Mouse (Mus musculus) G1E (cell line): Measurements from ENCODE around the gene LTO1. TPM values are rescaled to one million over a fixed set of nuclear protein-coding genes. Genes with fewer than 3 reads are reported as not detected.
"Not testable (repeated sequence)": the region's sequence is repeated elsewhere in the genome, so short reads cannot be mapped to it uniquely, and the experiment has no call there.

Experiments
- ATAC-seq: 2 replicates; pipeline ENCODE4 v1.8.0; 2016; ENCODE audit warnings: mild to moderate bottlenecking; ENCODE audit not compliant: insufficient number of reproducible peaks, poor library complexity, low FRiP score, severe bottlenecking; ENCODE audit errors: extremely low read depth
- DNase-seq: peaks from one replicate; pipeline ENCODE4 v3.0.0; 2012; ENCODE audit warnings: low spot score
- H3K27me3 ChIP-seq: 2 replicates; pipeline ENCODE4 v1.6.1; 2012; ENCODE audit warnings: mild to moderate bottlenecking, low read length, inconsistent platforms; ENCODE audit not compliant: insufficient read depth
- H3K36me3 ChIP-seq: replicated peaks from 2 replicates; pipeline ENCODE3; 2012; ENCODE audit warnings: mild to moderate bottlenecking, inconsistent platforms
- H3K4me1 ChIP-seq: 2 replicates; pipeline ENCODE4 v1.6.1; 2012; ENCODE audit warnings: low read depth, low read length, inconsistent platforms, mixed read lengths; ENCODE audit not compliant: insufficient read depth
- H3K4me3 ChIP-seq: 2 replicates; pipeline ENCODE4 v1.5.1; 2012; ENCODE audit warnings: low read depth, mild to moderate bottlenecking, inconsistent platforms, low read length, moderate library complexity, mixed read lengths
- H3K9me3 ChIP-seq: replicated peaks from 2 replicates; pipeline ENCODE4 v1.6.1; 2012; ENCODE audit warnings: inconsistent platforms
- CTCF ChIP-seq: IDR thresholded peaks from 2 replicates; pipeline ENCODE4 v1.5.1; 2012; ENCODE audit warnings: low read depth, low read length, inconsistent platforms, mixed read lengths
- GATA1 ChIP-seq: IDR thresholded peaks from 2 replicates; pipeline ENCODE4 v1.6.1; 2012; ENCODE audit warnings: borderline replicate concordance, low read length, inconsistent platforms, mixed read lengths
- GATA2 ChIP-seq: IDR thresholded peaks from 2 replicates; pipeline ENCODE4 v1.6.1; 2012; ENCODE audit warnings: low read depth, low read length, inconsistent platforms, borderline replicate concordance
- POLR2AphosphoS5 ChIP-seq: IDR thresholded peaks from 2 replicates; pipeline ENCODE4 v1.6.1; 2012; ENCODE audit warnings: low read depth, low read length, inconsistent platforms; ENCODE audit not compliant: insufficient replicate concordance
- TAL1 ChIP-seq: conservative IDR thresholded peaks from 2 replicates; pipeline ENCODE4 v1.6.1; 2012; ENCODE audit warnings: low read depth, low read length, inconsistent platforms, mixed read lengths
- polyA plus RNA-seq: library from polyadenylated mRNA; stranded (reverse); fragments of >175 nt; gene quantifications from 2 replicates; pipeline ENCODE4 v1.2.3, GENCODE M21; 2012
- total RNA-seq, 2 experiments: library from RNA; stranded (forward) in 1 of 2; stranded (reverse) in 1 of 2; fragments of 200-1000 nt in 1 of 2; fragments of >200 nt in 1 of 2; fragmentation: Nextera tagmentation in 1 of 2; gene quantifications; 2 replicates each; pipeline ENCODE4 v1.2.3; 2014 to 2017

LTO1 gene
- total and polyA plus RNA-seq, 3 experiments: 13.7 to 34.0 (median 27.9) TPM

DNA sequence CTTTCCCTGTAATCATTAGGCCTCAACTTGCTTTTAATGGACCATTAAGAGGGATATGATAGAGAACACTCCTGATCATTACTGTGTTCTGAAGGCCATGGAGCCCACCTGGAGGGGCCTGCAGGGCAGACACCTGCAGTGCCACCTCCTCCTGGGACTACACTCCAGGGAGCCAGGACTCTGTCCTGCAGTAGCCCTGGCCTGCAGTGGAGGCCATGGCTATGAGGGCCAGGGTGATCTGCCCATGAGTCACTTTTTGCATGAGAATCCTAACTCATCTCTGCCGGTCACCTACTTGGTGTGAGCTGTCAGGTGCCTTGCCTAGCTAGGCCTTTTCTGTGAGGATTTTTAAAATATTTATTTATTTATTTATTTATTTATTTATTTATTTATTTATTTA is 36.5 kb upstream of the LTO1 start:
- peaks cover 2% of the 10 kb centered on the region for H3K36me3 ChIP-seq
- peaks cover 13% of the 10 kb centered on the region for H3K4me1 ChIP-seq
- no peak for TF ChIP-seq TAL1
- TF ChIP-seq GATA2: no peak
- TF ChIP-seq POLR2AphosphoS5: no peak
- TF ChIP-seq GATA1: no peak
- no peak for TF ChIP-seq CTCF
- H3K9me3 ChIP-seq: no peaks in the 10 kb centered on the region
- DNase-seq (no peak), ATAC-seq (no peak)
- no peak overlapping the region for H3K4me3 ChIP-seq
- peaks cover 44% of the 10 kb centered on the region for H3K27me3 ChIP-seq

DNA sequence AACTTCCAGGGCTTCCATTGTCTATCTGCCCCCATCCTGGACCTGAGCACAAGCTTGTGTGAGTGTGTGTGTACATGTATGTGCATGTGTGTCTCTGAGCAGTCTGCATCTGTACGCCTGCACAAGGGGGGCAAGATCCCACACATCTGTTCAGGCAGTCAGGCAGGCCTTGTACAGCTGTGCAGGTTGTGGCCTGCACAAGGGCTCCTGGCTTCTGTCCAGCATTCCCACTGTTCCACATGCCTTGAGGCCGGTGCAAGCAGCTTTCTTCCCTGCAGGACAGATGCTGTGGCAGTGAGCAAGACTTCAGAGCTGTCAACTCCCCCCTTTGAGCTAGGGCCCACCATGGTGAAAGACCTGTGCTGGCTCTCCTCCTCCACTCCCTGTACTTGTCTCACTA is 31.8 kb upstream of the LTO1 start:
- Histone ChIP-seq H3K4me1 (peaks cover 25% of the 10 kb centered on the region), H3K4me3 (no peak overlapping the region), H3K27me3 (peaks cover 9% of the 10 kb centered on the region; the same call in 1 of the 2 replicates), H3K9me3 (no peaks in the 10 kb centered on the region), H3K36me3 (peaks cover 19% of the 10 kb centered on the region)
- TF ChIP-seq CTCF (no peak), GATA1 (no peak), TAL1 (no peak), POLR2AphosphoS5 (no peak), GATA2 (no peak)
- ATAC-seq (no peak), DNase-seq (no peak)

DNA sequence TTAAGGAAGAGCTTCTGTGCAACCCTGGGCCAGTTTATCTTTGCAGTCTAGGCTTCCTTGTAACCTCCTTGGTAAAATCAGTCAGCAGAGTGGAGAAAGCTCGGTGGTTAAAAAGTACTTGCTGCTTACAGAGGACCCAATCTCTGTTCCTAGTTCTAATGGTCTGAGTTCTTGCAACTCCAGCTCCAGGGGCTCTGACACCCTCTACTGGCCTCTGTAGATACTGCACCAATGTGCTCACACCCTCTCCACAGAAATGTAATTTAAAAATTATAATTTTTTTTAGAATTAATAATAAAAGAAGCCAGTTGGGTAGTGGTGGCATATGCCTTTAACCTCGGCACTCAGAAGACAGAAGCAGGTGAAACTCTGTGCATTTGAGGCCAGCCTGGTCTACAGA is 27.2 kb upstream of the LTO1 start:
- H3K27me3 ChIP-seq: no peaks in the 10 kb centered on the region
- no peaks in the 10 kb centered on the region; the same call in 1 of the 2 replicates for H3K9me3 ChIP-seq
- ATAC-seq (no peak), DNase-seq (no peak)
- H3K4me3 ChIP-seq: no peak overlapping the region
- peaks cover 59% of the 10 kb centered on the region for H3K36me3 ChIP-seq
- H3K4me1 ChIP-seq: peaks cover 51% of the 10 kb centered on the region
- TF ChIP-seq GATA1 (no peak), POLR2AphosphoS5 (no peak), CTCF (0 out of 2 replicates have a peak, but pooled peaks have one; percentile 41), TAL1 (no peak), GATA2 (no peak)

DNA sequence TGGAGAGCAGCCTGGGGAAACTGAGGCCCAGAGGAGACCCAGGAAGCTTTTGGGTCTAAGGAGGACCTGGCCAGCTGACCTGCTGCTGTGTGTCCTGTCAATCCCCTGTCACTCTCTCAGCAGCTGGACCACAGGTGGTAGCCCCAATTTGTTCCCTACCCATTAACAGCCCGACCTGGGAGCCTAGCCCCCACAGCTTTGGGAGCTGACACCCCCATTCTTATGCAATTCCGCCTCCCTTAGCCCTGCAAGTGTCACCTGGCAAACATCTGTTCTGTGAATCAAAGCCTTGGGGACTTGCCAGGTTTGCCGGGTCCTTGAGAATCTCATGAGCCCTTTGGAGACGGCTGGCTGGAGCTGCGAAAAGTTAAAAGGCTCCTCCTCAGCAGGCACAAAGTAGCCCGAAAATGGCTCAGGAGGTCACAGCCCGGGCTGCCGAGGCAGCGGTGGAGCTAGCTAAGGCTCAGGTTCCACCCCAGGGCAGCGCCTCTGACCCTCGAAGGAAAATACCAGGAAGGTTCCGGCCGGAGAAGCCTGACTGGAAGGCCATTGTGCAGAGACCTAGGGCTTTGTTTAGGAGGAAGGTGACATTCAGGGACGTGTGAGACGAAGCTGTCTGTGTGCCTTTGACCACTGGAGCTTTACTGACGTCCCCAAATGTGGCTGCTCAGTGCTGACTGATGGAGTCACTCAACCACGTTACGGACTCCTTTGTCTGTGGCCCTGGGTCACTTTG is 26.2 kb upstream of the LTO1 start:
- no peak overlapping the region for H3K4me3 ChIP-seq
- no peak for TF ChIP-seq CTCF
- TF ChIP-seq GATA2: no peak
- TF ChIP-seq TAL1: no peak
- no peak for TF ChIP-seq GATA1
- no peak for TF ChIP-seq POLR2AphosphoS5
- no peaks in the 10 kb centered on the region for H3K27me3 ChIP-seq
- H3K4me1 ChIP-seq: peaks cover 56% of the 10 kb centered on the region
- ATAC-seq (no peak), DNase-seq (no peak)
- H3K9me3 ChIP-seq: no peaks in the 10 kb centered on the region; the same call in 1 of the 2 replicates
- H3K36me3 ChIP-seq: peaks cover 64% of the 10 kb centered on the region

DNA sequence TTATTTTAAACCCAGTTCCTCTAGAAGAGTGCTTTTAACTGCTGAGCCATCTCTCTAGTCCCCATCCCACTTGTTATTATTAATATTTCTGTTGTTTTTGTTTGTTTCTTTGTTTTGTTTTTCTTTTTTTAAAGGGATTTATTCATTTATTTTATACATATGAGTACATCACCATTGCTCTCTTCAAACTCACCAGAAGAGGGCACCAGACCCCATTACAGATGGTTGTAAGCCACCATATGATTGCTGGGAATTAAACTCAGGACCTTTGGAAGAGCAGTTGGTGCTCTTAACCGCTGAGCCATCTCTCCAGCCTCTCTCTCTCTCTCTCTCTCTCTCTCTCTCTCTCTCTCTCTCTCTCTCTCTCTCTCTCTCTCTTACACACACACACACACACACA is 24.2 kb upstream of the LTO1 start:
- Histone ChIP-seq H3K4me1 (peaks cover 48% of the 10 kb centered on the region), H3K36me3 (peaks cover 61% of the 10 kb centered on the region)
- not testable (repeated sequence) for H3K27me3 ChIP-seq, ATAC-seq, DNase-seq, H3K4me3 ChIP-seq, H3K9me3 ChIP-seq

DNA sequence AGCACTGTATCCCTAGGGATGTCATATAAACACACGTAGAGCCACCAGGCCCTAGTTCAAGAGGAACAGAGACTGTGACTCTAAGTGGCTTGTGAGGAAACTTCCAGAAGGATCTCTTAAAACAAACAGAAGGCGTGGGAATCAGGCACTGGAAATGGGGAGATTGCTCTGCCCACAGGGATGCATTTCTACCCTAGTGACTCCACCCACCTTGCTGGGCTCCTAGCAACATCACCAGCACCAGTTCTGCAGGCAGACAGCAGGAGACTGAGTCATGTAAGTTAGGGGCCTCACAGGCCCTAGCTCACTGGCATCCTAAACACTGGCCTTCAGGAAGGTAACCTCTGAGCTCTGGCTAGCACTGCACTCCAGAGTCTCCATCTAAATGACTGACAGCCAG is 23.0 kb upstream of the LTO1 start:
- H3K9me3 ChIP-seq: no peaks in the 10 kb centered on the region; the same call in 1 of the 2 replicates
- H3K36me3 ChIP-seq: peaks cover 56% of the 10 kb centered on the region
- ATAC-seq (no peak), DNase-seq (no peak)
- no peaks in the 10 kb centered on the region for H3K27me3 ChIP-seq
- H3K4me1 ChIP-seq: peaks cover 53% of the 10 kb centered on the region
- no peak overlapping the region for H3K4me3 ChIP-seq
- TF ChIP-seq POLR2AphosphoS5 (no peak), GATA1 (no peak), CTCF (no peak), TAL1 (no peak), GATA2 (no peak)

DNA sequence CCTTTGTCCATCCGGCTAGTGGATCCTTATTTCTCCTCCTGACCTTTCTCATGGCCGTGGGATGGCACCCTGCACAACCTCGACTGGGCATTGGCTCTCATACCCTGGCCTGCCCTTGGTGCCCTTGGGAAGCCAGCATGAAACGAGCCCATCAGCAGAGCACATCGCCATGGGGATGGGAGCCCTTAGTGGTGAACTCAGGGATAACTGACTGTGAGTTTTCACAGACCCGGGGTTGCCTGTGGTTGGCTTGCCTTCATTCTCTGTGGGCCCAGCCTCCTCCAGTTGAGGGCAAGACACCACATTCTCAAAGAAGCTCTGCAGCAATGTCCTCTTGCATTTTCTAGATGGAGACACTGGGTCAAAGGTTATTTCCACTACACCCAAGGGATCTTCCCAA is 22.6 kb upstream of the LTO1 start:
- TF ChIP-seq POLR2AphosphoS5: no peak
- no peak for TF ChIP-seq TAL1
- no peak for TF ChIP-seq CTCF
- TF ChIP-seq GATA1: no peak
- no peak for TF ChIP-seq GATA2
- H3K4me1 ChIP-seq: peaks cover 53% of the 10 kb centered on the region
- no peaks in the 10 kb centered on the region for H3K27me3 ChIP-seq
- DNase-seq (no peak), ATAC-seq (no peak)
- peaks cover 52% of the 10 kb centered on the region for H3K36me3 ChIP-seq
- peak overlapping the region; percentile 3; the same call in 1 of the 2 replicates for H3K4me3 ChIP-seq
- H3K9me3 ChIP-seq: no peaks in the 10 kb centered on the region; the same call in 1 of the 2 replicates
